Comparison of ENCODE assay signal across 8 mouse cellular contexts in the genomic region with DNA sequence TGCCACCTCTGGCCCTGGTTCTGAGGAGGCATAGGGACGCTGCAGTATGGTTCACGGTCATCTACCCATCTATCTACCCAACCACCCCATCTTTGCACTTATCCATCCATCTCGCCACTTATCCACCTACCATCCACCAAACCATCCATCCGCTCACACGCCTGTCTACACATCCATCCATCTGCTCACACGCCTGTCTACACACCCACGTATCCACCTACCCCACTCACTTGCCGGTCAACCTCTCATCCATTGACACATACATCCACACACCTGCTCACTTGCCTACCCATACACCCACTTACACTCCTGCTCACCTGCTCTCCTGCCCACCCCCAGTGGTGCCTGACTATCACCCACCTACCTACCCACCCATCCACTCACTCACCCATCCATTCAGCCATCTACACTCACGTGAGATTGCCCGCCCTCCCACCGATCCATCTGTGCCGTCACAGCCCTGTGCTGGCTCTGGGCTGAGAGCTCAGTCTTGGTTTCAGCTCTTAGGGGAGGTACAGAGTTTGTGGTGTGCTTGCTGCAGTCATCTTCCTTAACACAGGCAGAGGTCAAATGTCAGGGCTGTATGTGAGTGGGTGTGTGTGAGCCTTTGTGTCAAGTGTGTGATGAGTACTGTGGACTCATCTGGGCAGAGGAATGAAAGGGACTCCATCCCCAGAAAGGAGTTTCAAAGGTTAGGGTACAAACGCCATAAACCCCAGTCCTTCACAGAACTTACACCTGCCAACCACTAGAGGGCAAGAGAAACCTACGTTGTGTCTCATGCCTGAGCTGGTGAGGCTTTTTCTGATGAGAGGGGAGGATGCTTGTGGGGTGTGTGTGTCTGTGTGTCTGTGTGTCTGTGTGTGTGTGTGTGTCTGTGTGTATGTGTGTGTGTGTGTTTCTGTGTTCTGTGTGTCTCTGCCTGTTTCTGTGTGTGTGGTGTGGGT. TPM values are rescaled to one million over a fixed set of nuclear protein-coding genes. Genes with fewer than 3 reads are reported as not detected.
DNase-seq lines count a peak whose midpoint lies in the region; TF ChIP-seq lines count a peak whose summit lies in the region.
"Had no signal": no experiment of that assay in that cellular context is flagged by ENCODE, and none has a peak within 500 bp of the region (broad histone marks: within the 10 kb centered on the region; RNA-seq: fewer than 3 reads in every experiment).

No protein-coding gene starts in this region.

- DNase-seq in testis, postnatal 10 days (ENCODE audit: low spot score), result no peak
- peak; percentile 52 for DNase-seq in cerebellum, adult 9-10 months
- peak; percentile 17 to 41 for DNase-seq in heart, postnatal 10 days
- DNase-seq in layer of hippocampus, adult 9-10 months (ENCODE audit: low spot score), result peak; percentile 32
- peak; percentile 21 for DNase-seq in midbrain, embryonic 10.5 days (ENCODE audit: low spot score)
- no peak for DNase-seq in urinary bladder, postnatal 14 days (ENCODE audit: low spot score)

- H3K27me3 ChIP-seq in testis, adult 2 months (ENCODE audit: control insufficient read depth, insufficient read depth, low read length), result no peaks in the 10 kb centered on the region
- peaks cover 9% of the 10 kb centered on the region for H3K27me3 ChIP-seq in midbrain, embryonic 10.5 days (ENCODE audit: low read depth, poor library complexity, severe bottlenecking)

- TF ChIP-seq CTCF in testis, adult 2 months (IDR thresholded peaks at IDR 0.05; ENCODE audit: control insufficient read depth, insufficient read depth, insufficient replicate concordance, low read depth, low read length), result peak; percentile 23; the same call in 1 of the 2 replicates

- H3K4me1 ChIP-seq in testis, adult 2 months (ENCODE audit: control insufficient read depth, insufficient read depth, low read length), result no peaks in the 10 kb centered on the region
- no peaks in the 10 kb centered on the region for H3K4me1 ChIP-seq in midbrain, embryonic 10.5 days

- no peak overlapping the region for H3K4me3 ChIP-seq in testis, adult 2 months (ENCODE audit: control insufficient read depth, low read depth, low read length)
- H3K4me3 ChIP-seq in midbrain, embryonic 10.5 days, result no peak overlapping the region

- intact Hi-C loops in heart, postnatal 10 days (cut with DNase I), result loop anchor here (2.0 to 10.0 kb wide), 4 partner anchors 42 to 240 kb away; a partner anchor contains a TSS

- no peak overlapping the region for H3K27ac ChIP-seq in testis, adult 2 months (ENCODE audit: control insufficient read depth, insufficient read depth, low read depth, low read length)
- H3K27ac ChIP-seq in midbrain, embryonic 10.5 days (replicated peaks), result no peak overlapping the region

- WGBS in midbrain, embryonic 10.5 days, result 66% methylated on average over 14 of the region's 14 CpGs

- no peak for TF ChIP-seq POLR2A in testis, adult 2 months (IDR thresholded peaks at IDR 0.05; ENCODE audit: control insufficient read depth, low read depth, low read length)

- H3K9me3 ChIP-seq in midbrain, embryonic 10.5 days (replicated peaks), result no peaks in the 10 kb centered on the region

- no peaks in the 10 kb centered on the region for H3K36me3 ChIP-seq in testis, adult 2 months (ENCODE audit: control insufficient read depth, insufficient read depth, low read length)
- no peaks in the 10 kb centered on the region for H3K36me3 ChIP-seq in midbrain, embryonic 10.5 days

RNA-seq across cellular contexts. Expression of a gene that starts 22.6 kb away (rescaled TPM):
- polyA plus RNA-seq in testis, adult 2 months (2012; rRNA removed), result 51.5 and 55.2 TPM in 2 replicates
- total RNA-seq in heart, postnatal 10 days (2021), result not detected
- not detected in 2 replicates for polyA plus RNA-seq in midbrain, embryonic 10.5 days (2016; fragmentation: Nextera tagmentation; extraction: Ambion mirVana)
- polyA plus RNA-seq: large intestine, adult 2 months had no signal

RNA-seq across cellular contexts. Expression of a gene that starts 39.1 kb away (rescaled TPM):
- 39.8 and 41.1 TPM in 2 replicates for polyA plus RNA-seq in testis, adult 2 months (2012; rRNA removed)
- 10 to 100 TPM in 1 of 2 experiments, 1 to 10 TPM in 1; 8.6 to 10.3 TPM for total RNA-seq in heart, postnatal 10 days (2021)
- 18.4 and 21.2 TPM in 2 replicates for polyA plus RNA-seq in midbrain, embryonic 10.5 days (2016; fragmentation: Nextera tagmentation; extraction: Ambion mirVana)

RNA-seq across cellular contexts. Expression of a gene that starts 53.6 kb away (rescaled TPM):
- 55.1 and 58.8 TPM in 2 replicates for polyA plus RNA-seq in testis, adult 2 months (2012; rRNA removed)
- 10 to 100 TPM; 38.6 to 42.2 TPM for total RNA-seq in heart, postnatal 10 days (2021)
- polyA plus RNA-seq in midbrain, embryonic 10.5 days (2016; fragmentation: Nextera tagmentation; extraction: Ambion mirVana), result 21.3 and 23.0 TPM in 2 replicates

Comparison
In these comparisons a context has a peak if more than half of its experiments do, and no peak if none do; other contexts are left out.
1. DNase-seq: peak in cerebellum, adult 9-10 months (single experiment), heart, postnatal 10 days (2 of 2), layer of hippocampus, adult 9-10 months (single experiment) and midbrain, embryonic 10.5 days (single experiment); none in testis, postnatal 10 days (single experiment) and urinary bladder, postnatal 14 days (single experiment).
2. RNA of a gene that starts 22.6 kb away (polyA plus RNA-seq): 51.5 to 55.2 TPM in testis, adult 2 months; not detected in midbrain, embryonic 10.5 days; every median in the first group is over 10 times any median in the second.